Mouse (Mus musculus) limb, embryonic 10.5 days (tissue): ENCODE data around the gene Ankra2. TPM values are rescaled to one million over a fixed set of nuclear protein-coding genes. Genes with fewer than 3 reads are reported as not detected.

Source experiments
- DNase-seq: peaks from one replicate; pipeline ENCODE4 v3.0.0-alpha.2; 2017; ENCODE audit warnings: low spot score
- H3K27ac ChIP-seq: fragments of 300-500 bp; sonication (generic); 2 replicates; pipeline ENCODE4 v1.5.1; 2016; ENCODE audit warnings: mild to moderate bottlenecking
- H3K27me3 ChIP-seq: fragments of 300-500 bp; sonication (generic); 2 replicates; pipeline ENCODE4 v1.6.1; 2016; ENCODE audit warnings: low read depth, mild to moderate bottlenecking; ENCODE audit not compliant: poor library complexity, severe bottlenecking
- H3K36me3 ChIP-seq: fragments of 300-500 bp; sonication (generic); 2 replicates; pipeline ENCODE4 v1.6.1; 2016; ENCODE audit warnings: mild to moderate bottlenecking, moderate library complexity
- H3K4me1 ChIP-seq: fragments of 300-500 bp; sonication (generic); 2 replicates; pipeline ENCODE4 v1.6.1; 2016
- H3K4me3 ChIP-seq: fragments of 300-500 bp; sonication (generic); 2 replicates; pipeline ENCODE4 v1.5.1; 2016; ENCODE audit warnings: mild to moderate bottlenecking, moderate library complexity
- H3K9me3 ChIP-seq: fragments of 300-500 bp; sonication (generic); replicated peaks from 2 replicates; pipeline ENCODE4 v1.6.1; 2016; ENCODE audit warnings: mild to moderate bottlenecking
- WGBS: fragments of 180-500 bp; shearing (Covaris S2); methylation state at CpG from one replicate; pipeline ENCODE4 v1.1.7; 2016; 5-methylcytosine and 5-hydroxymethylcytosine counted together
- polyA plus RNA-seq: library from polyadenylated mRNA; unstranded; fragments of >200 nt; fragmentation: Nextera tagmentation; extraction: Ambion mirVana; gene quantifications from 2 replicates; pipeline ENCODE4 v1.2.1, GENCODE M21; 2016

Ankra2 gene
- 10.4 and 12.1 TPM in 2 replicates for polyA plus RNA-seq

DNA sequence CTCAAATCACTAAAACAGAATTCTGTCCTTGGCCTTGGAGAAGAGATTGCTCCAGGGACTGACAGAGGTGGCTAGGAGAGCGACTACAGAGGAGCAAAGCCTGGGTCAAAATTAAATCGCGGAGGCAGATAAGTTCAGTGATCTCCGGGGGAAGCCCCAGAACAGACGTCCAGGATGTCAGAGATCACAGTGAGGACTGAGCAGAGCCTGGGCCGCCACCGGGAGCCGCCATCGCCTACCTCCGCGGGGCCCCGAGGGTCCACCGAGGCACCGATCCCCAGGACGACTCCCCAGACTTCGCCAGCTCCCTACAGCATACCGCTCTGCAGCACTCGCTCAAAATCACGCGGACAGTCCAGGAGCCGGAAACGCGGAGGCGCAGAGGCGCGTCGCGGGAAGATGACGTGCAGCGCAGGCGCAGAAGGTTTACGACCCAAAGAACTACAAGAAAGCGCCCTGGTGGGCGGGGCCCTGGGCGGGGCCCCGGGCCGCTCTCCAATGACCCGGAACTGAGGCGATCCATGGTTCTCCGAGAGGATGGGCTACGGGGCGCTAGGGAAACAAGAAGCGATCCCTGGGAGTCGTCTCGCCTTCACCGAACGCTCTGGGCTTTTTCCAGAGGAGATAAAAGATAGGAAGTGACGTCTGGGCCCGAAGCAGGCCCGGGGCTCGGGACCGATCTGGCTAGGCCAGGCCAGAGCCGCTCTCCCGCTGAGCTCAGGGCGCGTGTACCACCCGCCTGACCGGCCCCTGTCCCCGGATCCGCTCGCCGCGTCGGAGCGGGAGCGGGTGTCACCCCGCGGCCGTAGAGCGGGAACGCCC lies at the start of gene Ankra2, which contains the start of gene Utp15:
Gene Ankra2, plus strand, starts transcription at position 439 of the 822 bp plus-strand sequence.
Gene Utp15, minus strand, starts transcription at position 406 of the 822 bp plus-strand sequence.
- Histone ChIP-seq H3K9me3 (no peaks in the 10 kb centered on the region), H3K27ac (peak within 1 kb of the TSS; percentile 91), H3K4me3 (peak within 1 kb of the TSS; percentile 80), H3K36me3 (peaks cover 30% of the 10 kb centered on the region), H3K4me1 (peaks cover 21% of the 10 kb centered on the region), H3K27me3 (no peaks in the 10 kb centered on the region)
- WGBS, result under 1% methylated on average over 71 of the region's 71 CpGs
- DNase-seq, result peak; percentile 100

DNA sequence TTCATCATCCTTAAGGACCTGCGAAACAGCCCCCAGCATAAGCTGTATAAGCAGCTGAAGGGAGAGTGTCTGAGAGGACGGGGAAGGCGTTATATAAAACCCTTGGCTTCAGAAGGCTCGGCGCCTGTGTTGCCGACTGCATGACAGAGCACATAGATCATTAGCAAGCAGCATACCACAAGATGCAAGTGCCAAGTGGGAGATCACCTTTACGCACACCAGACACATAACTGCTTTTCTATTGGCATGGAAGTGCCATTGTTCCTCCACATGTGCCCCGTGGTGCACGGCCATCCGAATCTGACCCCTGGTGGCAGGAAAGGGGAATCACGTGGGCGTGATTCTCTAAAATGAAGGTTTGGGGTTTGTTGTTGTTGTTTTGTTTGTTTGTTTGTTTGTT lies 40.0 kb upstream of the Ankra2 start:
- Histone ChIP-seq H3K27me3 (no peaks in the 10 kb centered on the region), H3K4me3 (no peak overlapping the region), H3K9me3 (no peaks in the 10 kb centered on the region), H3K4me1 (no peaks in the 10 kb centered on the region; the same call in 1 of the 2 replicates), H3K27ac (peak overlapping the region; percentile 56; the same call in 1 of the 2 replicates), H3K36me3 (no peaks in the 10 kb centered on the region)
- WGBS, result 45% methylated on average over 12 of the region's 12 CpGs
- DNase-seq, result peak; percentile 55

DNA sequence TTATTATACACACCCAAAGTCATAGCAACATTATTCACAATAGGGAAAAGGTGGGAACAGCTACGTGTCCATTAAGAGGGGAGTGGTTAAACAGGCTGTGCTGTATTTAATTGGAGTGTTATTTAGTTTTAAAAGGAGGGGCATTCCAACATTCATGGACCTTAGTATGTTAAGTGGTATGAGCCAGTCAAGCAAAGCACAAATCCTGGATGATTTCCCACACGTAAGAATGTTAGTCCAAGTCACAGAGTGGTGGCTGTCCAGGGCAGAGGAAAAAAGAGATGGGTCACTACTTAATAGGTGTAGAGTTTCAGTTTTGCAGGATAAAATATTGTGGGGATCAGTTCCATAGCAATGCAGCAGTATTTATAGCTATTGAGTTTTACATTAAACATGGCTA lies 36.6 kb upstream of the Ankra2 start:
- WGBS, result 85% methylated on average over 2 of the region's 2 CpGs
- DNase-seq, result no peak
- Histone ChIP-seq H3K36me3 (no peaks in the 10 kb centered on the region), H3K4me1 (no peaks in the 10 kb centered on the region; the same call in 1 of the 2 replicates), H3K9me3 (no peaks in the 10 kb centered on the region), H3K4me3 (no peak overlapping the region), H3K27ac (no peak overlapping the region), H3K27me3 (no peaks in the 10 kb centered on the region)

DNA sequence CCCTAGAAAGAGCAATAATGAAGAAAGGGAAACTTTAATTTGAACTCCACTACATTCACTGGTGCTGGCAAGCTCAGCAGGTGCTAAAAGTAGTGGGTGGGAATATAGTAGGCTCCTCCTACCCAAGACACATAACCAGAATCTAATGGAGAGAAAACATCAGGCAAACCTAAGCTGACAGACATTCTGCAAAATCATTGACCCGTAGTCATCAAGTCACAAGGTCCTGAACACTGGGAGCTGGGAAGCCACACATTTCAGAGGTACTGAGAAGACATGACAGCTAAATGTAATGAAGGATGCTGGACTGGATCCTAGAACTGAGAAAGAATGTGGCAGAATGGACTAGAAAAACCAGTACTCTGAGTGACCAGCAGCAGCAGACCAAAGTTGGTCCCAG lies 32.4 kb upstream of the Ankra2 start:
- Histone ChIP-seq H3K4me1 (no peaks in the 10 kb centered on the region), H3K27me3 (no peaks in the 10 kb centered on the region), H3K36me3 (no peaks in the 10 kb centered on the region), H3K27ac (no peak overlapping the region), H3K9me3 (no peaks in the 10 kb centered on the region), H3K4me3 (no peak overlapping the region)
- 97% methylated on average over 1 of the region's 1 CpGs for WGBS
- no peak for DNase-seq

DNA sequence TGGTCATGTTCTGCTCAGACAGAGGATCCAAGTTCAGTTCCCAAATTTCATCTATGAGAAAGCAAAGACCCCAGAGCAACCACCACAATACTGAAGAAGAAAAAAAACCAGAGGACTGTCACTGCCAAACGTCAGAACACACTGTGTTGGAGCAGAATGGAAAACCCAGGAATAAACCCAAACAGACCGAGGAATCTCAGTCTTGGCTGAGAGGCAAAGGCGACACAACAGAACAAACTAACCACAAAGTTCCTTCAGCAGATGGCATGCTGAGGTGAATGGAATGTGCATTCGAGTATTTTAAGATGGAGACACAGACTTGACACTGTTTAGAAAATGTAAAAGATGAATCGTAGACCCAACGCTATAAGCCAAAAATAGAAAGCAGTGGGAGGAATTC lies 27.4 kb upstream of the Ankra2 start:
- Histone ChIP-seq H3K4me1 (no peaks in the 10 kb centered on the region), H3K4me3 (no peak overlapping the region), H3K36me3 (no peaks in the 10 kb centered on the region), H3K9me3 (no peaks in the 10 kb centered on the region), H3K27me3 (no peaks in the 10 kb centered on the region), H3K27ac (no peak overlapping the region)
- WGBS, result 83% methylated on average over 6 of the region's 6 CpGs
- DNase-seq, result no peak

DNA sequence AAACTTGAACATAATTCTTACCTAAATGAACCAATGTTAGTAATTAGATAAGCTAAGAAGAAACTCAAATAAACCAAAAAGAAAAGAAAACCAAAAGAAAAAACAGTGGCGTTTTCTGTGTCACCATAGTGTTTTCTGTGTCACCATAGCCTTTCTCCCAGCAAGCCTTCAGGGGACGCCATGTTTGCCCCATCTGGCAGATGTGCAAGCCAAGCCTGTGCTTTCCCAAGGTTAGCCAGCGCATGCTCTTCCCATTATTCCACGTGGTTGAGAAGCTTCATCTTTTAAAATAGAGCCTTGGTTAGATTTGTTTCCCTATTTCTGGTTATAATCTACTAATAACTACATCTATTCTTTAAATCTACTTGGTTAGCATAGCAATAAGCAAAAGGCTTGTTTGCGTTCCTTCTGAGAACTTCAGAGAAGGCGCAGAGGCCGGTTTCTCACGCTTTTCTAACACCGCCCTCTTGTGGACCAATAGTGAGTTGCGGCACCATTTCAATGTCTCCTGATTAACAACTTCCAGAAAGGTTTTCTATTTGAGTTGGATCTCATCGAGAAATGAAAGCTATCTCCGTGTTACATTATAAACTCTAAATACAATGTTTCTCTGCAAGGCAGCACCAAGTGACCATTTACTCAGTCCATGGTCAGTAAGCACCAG lies 22.8 kb upstream of the Ankra2 start:
- DNase-seq, result peak; percentile 77
- Histone ChIP-seq H3K27me3 (no peaks in the 10 kb centered on the region), H3K4me1 (no peaks in the 10 kb centered on the region), H3K9me3 (no peaks in the 10 kb centered on the region), H3K27ac (no peak overlapping the region), H3K36me3 (no peaks in the 10 kb centered on the region), H3K4me3 (no peak overlapping the region)
- 22% methylated on average over 12 of the region's 12 CpGs for WGBS

DNA sequence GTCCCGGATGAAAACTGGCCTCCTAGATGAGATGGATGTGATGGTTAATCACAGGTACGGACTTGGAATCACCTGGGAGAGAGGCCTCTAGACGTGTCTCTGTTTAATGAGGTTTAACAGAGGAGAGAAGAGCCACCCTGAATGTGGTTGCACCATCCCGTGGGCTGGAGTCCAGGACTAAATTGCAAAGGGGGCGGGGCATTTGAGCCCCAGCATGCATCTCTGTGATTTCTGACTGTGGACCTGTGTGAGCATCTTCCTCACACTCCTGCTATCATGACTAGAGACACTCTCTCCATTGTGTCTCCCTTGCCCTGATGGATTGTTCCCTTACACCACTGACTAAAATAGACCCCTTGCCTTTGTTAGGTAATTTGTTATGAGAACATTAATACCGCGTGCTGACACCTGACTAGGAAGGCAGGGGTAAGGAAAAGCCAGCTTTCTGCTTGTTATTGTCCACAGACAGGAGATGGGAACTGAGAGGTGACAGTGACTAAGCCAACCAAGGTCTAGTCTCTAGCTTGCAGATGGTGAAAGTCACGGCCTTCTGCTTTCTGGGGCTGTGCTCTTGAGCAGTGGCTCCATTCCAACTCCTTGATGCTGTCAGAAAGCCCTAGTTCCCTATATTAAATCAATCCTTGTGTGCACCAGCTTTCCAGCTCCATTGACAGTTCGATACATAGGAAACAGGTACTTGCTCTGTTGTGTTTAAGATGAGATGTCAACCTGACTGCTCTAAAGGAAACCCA lies 21.2 kb upstream of the Ankra2 start:
- no peaks in the 10 kb centered on the region for H3K4me1 ChIP-seq
- no peaks in the 10 kb centered on the region for H3K27me3 ChIP-seq
- H3K9me3 ChIP-seq, result no peaks in the 10 kb centered on the region
- no peak overlapping the region for H3K27ac ChIP-seq
- 73% methylated on average over 9 of the region's 9 CpGs for WGBS
- no peak for DNase-seq
- no peaks in the 10 kb centered on the region for H3K36me3 ChIP-seq
- no peak overlapping the region for H3K4me3 ChIP-seq

DNA sequence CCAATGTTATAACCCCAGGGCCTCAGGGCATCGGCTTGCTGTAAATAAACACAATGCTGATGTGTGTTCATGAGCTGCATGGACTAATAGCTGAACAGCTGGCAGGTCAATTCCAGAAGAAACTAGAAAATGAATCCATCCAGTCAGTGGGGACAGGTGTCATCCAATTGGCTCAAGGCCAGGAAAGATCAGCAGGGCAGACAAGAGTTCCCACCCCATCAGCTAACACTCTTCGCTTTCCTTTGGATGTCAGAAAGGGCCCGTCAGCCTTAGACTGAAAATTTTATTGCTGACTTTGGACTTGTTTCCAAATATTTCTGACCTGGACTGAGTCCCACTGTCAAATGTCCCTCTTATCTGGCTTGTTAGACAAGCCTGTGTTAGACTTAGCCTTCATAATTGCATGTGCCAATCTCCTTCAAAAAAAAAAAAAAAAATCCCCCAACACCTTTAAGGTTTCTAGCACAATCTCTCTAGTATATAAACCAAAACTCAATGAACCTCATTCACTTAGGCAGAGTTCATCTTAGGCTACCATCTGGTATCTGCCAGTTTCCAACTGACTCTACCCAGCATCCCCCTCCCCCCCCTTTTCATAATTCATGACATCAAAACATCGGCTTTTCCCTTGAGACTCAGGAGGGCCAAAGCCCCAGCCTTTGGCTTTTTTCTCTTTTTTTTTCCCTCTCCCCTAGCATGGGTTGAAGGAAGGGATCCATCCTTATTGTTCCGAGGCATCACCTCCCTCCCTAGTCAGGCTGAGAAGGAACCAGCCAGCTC lies 18.1 kb upstream of the Ankra2 start:
- 84% methylated on average over 5 of the region's 5 CpGs for WGBS

DNA sequence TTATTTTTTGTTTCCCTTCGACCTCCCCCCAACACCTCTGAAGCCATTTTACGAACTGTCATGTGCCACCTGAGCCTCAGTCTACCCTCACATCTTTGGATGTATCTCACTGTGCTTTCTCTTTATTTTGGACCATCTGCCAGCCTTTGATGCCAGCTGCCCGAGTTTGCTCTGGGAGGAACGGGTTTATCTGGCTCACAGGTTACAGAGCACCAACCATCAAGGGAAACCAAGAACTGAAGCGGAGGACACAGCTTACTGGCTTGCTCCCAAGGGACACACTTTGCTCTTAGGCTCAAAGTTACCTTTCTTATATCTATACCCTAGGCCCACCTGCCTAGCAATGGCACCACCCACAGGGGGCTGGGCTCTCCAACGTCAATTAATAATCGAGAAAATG lies 17.5 kb upstream of the Ankra2 start:
- WGBS, result 69% methylated on average over 7 of the region's 7 CpGs
- Histone ChIP-seq H3K27ac (no peak overlapping the region), H3K27me3 (no peaks in the 10 kb centered on the region), H3K36me3 (peaks cover 35% of the 10 kb centered on the region), H3K9me3 (no peaks in the 10 kb centered on the region), H3K4me3 (no peak overlapping the region), H3K4me1 (no peaks in the 10 kb centered on the region)
- DNase-seq, result no peak

More for the DNA sequence above, 18.1 kb upstream of the Ankra2 start:
- no peaks in the 10 kb centered on the region for H3K9me3 ChIP-seq
- no peak overlapping the region for H3K27ac ChIP-seq
- no peaks in the 10 kb centered on the region for H3K4me1 ChIP-seq
- H3K27me3 ChIP-seq, result no peaks in the 10 kb centered on the region
- DNase-seq, result no peak
- H3K36me3 ChIP-seq, result peaks cover 28% of the 10 kb centered on the region
- H3K4me3 ChIP-seq, result no peak overlapping the region

DNA sequence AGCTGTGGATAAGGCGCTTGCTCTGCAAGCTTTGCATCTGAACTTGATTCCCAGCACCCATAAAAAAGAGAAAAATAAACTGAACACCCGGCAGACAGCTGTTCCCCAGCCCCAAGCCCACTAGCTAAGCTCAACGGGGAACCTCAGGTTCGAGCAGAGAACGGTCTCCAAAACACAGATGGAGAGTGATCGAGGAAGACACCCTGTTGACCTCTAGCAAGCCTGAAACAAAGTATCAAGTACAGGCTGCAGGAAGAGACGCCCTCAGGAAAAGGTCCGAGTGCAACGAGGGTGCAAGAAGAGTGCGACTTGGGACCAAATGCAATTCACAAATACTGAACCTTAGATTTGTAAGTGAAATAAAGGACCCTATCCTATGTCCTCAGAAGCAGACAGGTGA lies 13.3 kb upstream of the Ankra2 start:
- Histone ChIP-seq H3K4me1 (no peaks in the 10 kb centered on the region), H3K27ac (no peak overlapping the region), H3K9me3 (no peaks in the 10 kb centered on the region), H3K4me3 (no peak overlapping the region), H3K27me3 (no peaks in the 10 kb centered on the region), H3K36me3 (peaks cover 76% of the 10 kb centered on the region)
- 94% methylated on average over 10 of the region's 10 CpGs for WGBS
- DNase-seq, result no peak

DNA sequence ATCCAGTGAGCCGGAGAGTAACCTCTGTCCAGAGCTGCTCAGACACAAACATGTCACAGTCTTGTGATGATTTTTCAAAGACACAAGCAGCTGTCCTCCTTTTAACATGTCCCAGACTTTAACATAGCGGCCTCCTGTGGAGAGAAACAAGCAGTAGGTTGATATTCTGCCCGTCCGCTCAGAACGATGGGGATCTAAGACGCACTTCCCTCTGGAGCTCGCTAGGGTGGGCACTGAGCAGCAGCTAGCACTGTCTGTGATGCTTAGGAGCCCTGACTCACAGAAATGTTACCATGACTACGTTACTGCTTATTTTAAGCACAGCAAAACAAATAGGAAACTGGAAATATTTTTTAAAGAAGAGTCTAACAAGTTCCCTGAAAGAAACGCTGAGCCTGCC lies 8.0 kb upstream of the Ankra2 start:
- no peak for DNase-seq
- no peak overlapping the region for H3K27ac ChIP-seq

DNA sequence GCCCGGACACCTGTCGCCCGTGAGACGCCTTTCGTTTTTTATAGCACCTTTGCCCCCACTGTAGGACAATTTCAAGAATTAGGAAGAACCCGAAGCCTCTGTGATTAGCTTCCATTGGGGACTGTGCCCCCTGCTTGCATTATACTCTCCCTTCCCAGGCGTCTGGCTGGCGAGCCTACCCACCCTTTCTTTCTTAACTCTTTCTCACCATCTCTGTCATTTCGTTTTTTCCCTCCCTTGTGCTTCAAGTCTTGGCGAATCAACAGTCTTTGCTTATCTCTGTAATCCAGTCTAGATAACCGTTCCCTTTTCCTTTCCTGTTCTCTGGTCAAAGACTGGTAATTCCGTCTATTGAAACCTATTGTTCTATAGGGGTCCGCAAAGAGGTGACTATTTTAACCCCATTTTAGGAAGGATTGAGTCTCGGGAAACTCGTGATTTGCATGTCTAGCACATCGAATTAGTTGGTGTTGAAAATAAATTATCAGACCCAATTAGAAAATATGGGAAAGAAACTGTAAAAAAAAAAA lies 649 bp downstream of the Ankra2 start:
- Histone ChIP-seq H3K4me1 (peaks cover 21% of the 10 kb centered on the region), H3K27ac (peak overlapping the region; percentile 91), H3K27me3 (no peaks in the 10 kb centered on the region), H3K4me3 (peak overlapping the region; percentile 80), H3K9me3 (no peaks in the 10 kb centered on the region), H3K36me3 (peaks cover 27% of the 10 kb centered on the region)
- 2% methylated on average over 16 of the region's 16 CpGs for WGBS
- DNase-seq, result no peak

More for the DNA sequence above, 8.0 kb upstream of the Ankra2 start:
- whole genome bisulfite sequencing, result 83% methylated on average over 9 of the region's 9 CpGs
- no peak overlapping the region for H3K4me3 ChIP-seq
- H3K4me1 ChIP-seq, result no peaks in the 10 kb centered on the region
- H3K9me3 ChIP-seq, result no peaks in the 10 kb centered on the region
- no peaks in the 10 kb centered on the region for H3K27me3 ChIP-seq
- peaks cover 99% of the 10 kb centered on the region for H3K36me3 ChIP-seq
